Mouse (Mus musculus): Measurements from ENCODE around the gene Rbm17. TPM values are rescaled to one million over a fixed set of nuclear protein-coding genes. Genes with fewer than 3 reads are reported as not detected.
A peak's percentile ranks its signal among the peaks of the same experiment; 100 is the strongest.

Rbm17 gene
- polyA plus RNA-seq, 2 experiments from 2014 or later: 34.7 TPM

GRCm38 (mm10) chr2:11596690-11597089 is 7.3 kb downstream of the Rbm17 start:
- no peak for ATAC-seq

- peak; percentile 82 for ATAC-seq
Measured at GRCm38 (mm10) chr2:11587996-11588395, 16.0 kb downstream of the Rbm17 start.

- no peak for ATAC-seq
Measured at GRCm38 (mm10) chr2:11579399-11579798, 24.6 kb downstream of the Rbm17 start.

- no peak for ATAC-seq
Measured at GRCm38 (mm10) chr2:11578187-11578586, 25.8 kb downstream of the Rbm17 start.

GRCm38 (mm10) chr2:11573684-11574083 is 30.3 kb downstream of the Rbm17 start:
- ATAC-seq: no peak

GRCm38 (mm10) chr2:11571004-11571535 is 32.9 kb downstream of the Rbm17 start:
- ATAC-seq: no peak

- ATAC-seq: no peak
Measured at GRCm38 (mm10) chr2:11568471-11568870, 35.5 kb downstream of the Rbm17 start.

GRCm38 (mm10) chr2:11567781-11568362 is 36.1 kb downstream of the Rbm17 start:
- peak; percentile 62 for ATAC-seq

- no peak for ATAC-seq
Measured at GRCm38 (mm10) chr2:11566898-11567297, 37.1 kb downstream of the Rbm17 start.

GRCm38 (mm10) chr2:11566241-11566640 is 37.7 kb downstream of the Rbm17 start:
- ATAC-seq: no peak

- ATAC-seq: no peak
Measured at GRCm38 (mm10) chr2:11564768-11565167, 39.2 kb downstream of the Rbm17 start.

GRCm38 (mm10) chr2:11563256-11563655 is 40.7 kb downstream of the Rbm17 start:
- no peak for ATAC-seq

GRCm38 (mm10) chr2:11558654-11559053 is 45.3 kb downstream of the Rbm17 start:
- no peak for ATAC-seq

- no peak for ATAC-seq
Measured at GRCm38 (mm10) chr2:11557244-11557643, 46.7 kb downstream of the Rbm17 start.

GRCm38 (mm10) chr2:11555316-11555715 is 48.6 kb downstream of the Rbm17 start:
- ATAC-seq: no peak

- ATAC-seq: peak; percentile 90
Measured at GRCm38 (mm10) chr2:11553471-11554400, 50.2 kb downstream of the Rbm17 start, which contains the start of gene Pfkfb3. Pfkfb3 (minus strand) TSS chr2:11554077.

GRCm38 (mm10) chr2:11552966-11553451 is 50.9 kb downstream of the Rbm17 start:
- ATAC-seq: peak; percentile 52

- peak; percentile 3 for ATAC-seq
Measured at GRCm38 (mm10) chr2:11552297-11552821, 51.6 kb downstream of the Rbm17 start.

- no peak for ATAC-seq
Measured at GRCm38 (mm10) chr2:11551726-11552125, 52.2 kb downstream of the Rbm17 start.

- ATAC-seq: peak; percentile 36
Measured at GRCm38 (mm10) chr2:11548508-11548907, 55.4 kb downstream of the Rbm17 start.

GRCm38 (mm10) chr2:11547609-11548008 is 56.3 kb downstream of the Rbm17 start:
- ATAC-seq: peak; percentile 54

- ATAC-seq: no peak
Measured at GRCm38 (mm10) chr2:11546091-11546490, 57.9 kb downstream of the Rbm17 start.

- ATAC-seq: no peak
Measured at GRCm38 (mm10) chr2:11545380-11545779, 58.6 kb downstream of the Rbm17 start.

Data from CD4-positive, CD25-positive, alpha-beta regulatory T cell, adult 4 months (primary cell).